Mouse (Mus musculus): ENCODE measurements around the gene Sval1. TPM values are rescaled to one million over a fixed set of nuclear protein-coding genes. Genes with fewer than 3 reads are reported as not detected.

Gene Sval1
- total RNA-seq (2018; cell fraction: chromatin; rRNA removed): not detected
- total RNA-seq (2018; cell fraction: cytosol; rRNA removed): not detected
- total RNA-seq (2018; cell fraction: nucleus; rRNA removed): not detected
- not detected in 3 replicates for polyA plus RNA-seq (2018)

DNA sequence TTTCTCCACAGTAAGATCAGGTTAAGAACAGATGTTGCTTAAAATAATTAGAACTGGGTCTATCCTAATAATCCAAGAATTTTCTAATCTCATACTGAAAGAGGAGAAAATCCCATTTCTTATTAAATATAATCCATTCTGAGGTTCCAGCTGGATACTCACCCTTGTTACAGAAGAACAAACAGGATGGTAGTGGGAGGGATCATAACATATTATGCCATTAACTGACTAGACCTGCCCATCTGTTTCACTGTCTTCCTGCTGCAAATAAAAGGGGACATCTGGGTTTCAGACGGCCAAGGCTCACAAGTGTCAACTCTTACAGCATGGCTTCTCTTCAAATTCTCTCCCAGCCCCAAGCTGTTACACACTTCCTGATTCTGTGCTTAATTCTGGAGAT, at the start of gene Sval1:
Sval1 (plus strand) TSS at position 301 of the 400 bp plus-strand sequence.
- 86% methylated on average over 1 of the region's 1 CpGs for WGBS (ENCODE audit: missing documents)
- H3K36me3 ChIP-seq (ENCODE audit: inconsistent target): no peaks in the 10 kb centered on the region
- no peaks in the 10 kb centered on the region for H3K79me2 ChIP-seq (ENCODE audit: inconsistent target)
- no peak within 1 kb of the TSS for H3K27ac ChIP-seq
- H3K4me3 ChIP-seq (ENCODE audit: inconsistent target): no peak within 1 kb of the TSS

DNA sequence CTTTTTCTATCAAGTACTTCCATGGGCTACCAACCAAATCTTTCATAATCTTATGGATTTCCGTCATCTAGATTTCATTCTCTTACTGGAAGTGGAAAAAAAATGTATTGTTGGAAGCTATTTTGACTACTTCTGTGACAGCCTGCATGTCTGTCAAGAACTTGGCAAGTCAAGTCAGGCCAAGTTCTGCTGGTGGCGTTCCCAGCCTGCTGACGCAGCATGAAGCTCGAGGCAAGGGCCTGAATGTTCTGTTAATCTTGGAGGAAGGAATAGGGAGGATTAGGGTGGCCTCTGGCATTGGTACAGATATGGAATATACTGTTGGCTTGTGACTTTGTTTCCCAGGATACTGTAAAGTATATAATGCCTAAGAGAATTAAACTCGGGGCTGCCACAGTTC, 39.8 kb upstream of the Sval1 start:
- H3K79me2 ChIP-seq (ENCODE audit: inconsistent target): no peaks in the 10 kb centered on the region
- no peaks in the 10 kb centered on the region for H3K36me3 ChIP-seq (ENCODE audit: inconsistent target)
- no peak overlapping the region for H3K27ac ChIP-seq
- 93% methylated on average over 5 of the region's 5 CpGs for WGBS (ENCODE audit: missing documents)
- H3K4me3 ChIP-seq (ENCODE audit: inconsistent target): no peak overlapping the region

DNA sequence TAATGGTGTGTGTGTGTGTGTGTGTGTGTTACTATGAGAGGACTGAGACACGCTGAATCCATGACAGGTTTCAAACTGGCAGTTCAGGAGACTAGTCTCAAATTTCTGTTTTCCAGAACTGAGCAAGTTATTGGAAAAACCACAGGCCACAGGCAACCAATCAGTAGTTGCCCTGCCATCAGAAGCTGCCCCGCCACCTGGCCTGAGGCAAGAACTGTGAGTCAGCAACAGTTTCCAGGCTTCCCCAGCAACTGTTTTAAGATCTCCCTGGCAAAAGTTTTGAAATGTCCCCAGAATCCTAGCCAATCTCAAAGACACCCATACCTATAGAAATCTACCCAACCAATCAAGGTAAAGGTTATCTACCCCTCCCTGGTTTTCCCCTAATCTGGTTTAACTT, 36.5 kb upstream of the Sval1 start:
- 78% methylated on average over 2 of the region's 2 CpGs for WGBS (ENCODE audit: missing documents)
- H3K4me3 ChIP-seq (ENCODE audit: inconsistent target): no peak overlapping the region
- no peaks in the 10 kb centered on the region for H3K36me3 ChIP-seq (ENCODE audit: inconsistent target)
- H3K79me2 ChIP-seq (ENCODE audit: inconsistent target): no peaks in the 10 kb centered on the region
- H3K27ac ChIP-seq: no peak overlapping the region

DNA sequence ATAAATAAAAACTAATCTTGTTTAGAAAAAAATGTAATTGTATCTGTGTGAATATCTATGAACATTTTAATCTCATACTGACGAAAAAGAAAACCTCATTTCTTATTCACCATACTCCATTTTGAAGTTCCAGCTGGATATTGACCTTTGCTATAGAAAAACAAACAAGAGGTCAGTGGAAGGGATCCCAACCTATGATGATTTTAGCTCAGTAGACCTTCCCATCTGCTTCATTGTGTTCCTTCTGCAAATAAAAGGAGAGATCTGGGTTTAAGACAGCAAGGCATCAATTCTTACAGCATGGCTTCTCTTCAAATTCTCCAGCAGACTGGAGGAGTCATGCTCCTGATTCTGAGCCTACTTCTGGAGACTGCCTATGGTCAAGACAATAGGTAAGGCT, 16.4 kb downstream of the Sval1 start, which contains the start of gene Sval3:
Sval3 (plus strand) TSS at position 301 of the 400 bp plus-strand sequence.
- no peak within 1 kb of the TSS for H3K4me3 ChIP-seq (ENCODE audit: inconsistent target)
- WGBS (ENCODE audit: missing documents): 73% methylated on average over 1 of the region's 1 CpGs
- H3K36me3 ChIP-seq (ENCODE audit: inconsistent target): no peaks in the 10 kb centered on the region
- H3K79me2 ChIP-seq (ENCODE audit: inconsistent target): no peaks in the 10 kb centered on the region
- no peak within 1 kb of the TSS for H3K27ac ChIP-seq

Other genes with a start within 250 kb of the Sval1 start
- not detected in 3 replicates for gene Kel, start 247.3 kb upstream of the Sval1 start, polyA plus RNA-seq (2018)
- gene Olfr459, start 176.5 kb upstream of the Sval1 start, polyA plus RNA-seq (2018): not detected in 3 replicates
- gene Pip, start 104.1 kb upstream of the Sval1 start, polyA plus RNA-seq (2018): not detected in 3 replicates
- not detected in 3 replicates for gene Sval2, start 98.6 kb upstream of the Sval1 start, polyA plus RNA-seq (2018)
- not detected in 3 replicates for gene Sval3, start 16.5 kb downstream of the Sval1 start, polyA plus RNA-seq (2018)
- not detected in 3 replicates for gene Sva, start 86.8 kb downstream of the Sval1 start, polyA plus RNA-seq (2018)
- not detected in 3 replicates for gene Tas2r139, start 189.3 kb downstream of the Sval1 start, polyA plus RNA-seq (2018)

Measured in macrophage (primary cell).